Mouse (Mus musculus) hindbrain, embryonic 14.5 days (tissue): ENCODE results near the gene Art3. TPM values are rescaled to one million over a fixed set of nuclear protein-coding genes. Genes with fewer than 3 reads are reported as not detected.

ENCODE experiments used
- ATAC-seq: fragments of 200-750 bp; cut with Nextera tagmentation; 2 replicates; pipeline ENCODE4 v1.8.0; 2017; ENCODE audit warnings: moderate number of reproducible peaks, mild to moderate bottlenecking, moderate TSS enrichment, moderate library complexity; ENCODE audit not compliant: low FRiP score
- DNase-seq: peaks from one replicate; pipeline ENCODE4 v3.0.0-alpha.2; 2015; ENCODE audit warnings: low spot score
- H3K27ac ChIP-seq: fragments of 300-500 bp; sonication (generic); 2 replicates; pipeline ENCODE4 v1.5.1; 2014; ENCODE audit warnings: mild to moderate bottlenecking, moderate library complexity
- H3K27me3 ChIP-seq: fragments of 300-500 bp; sonication (generic); 2 replicates; pipeline ENCODE4 v1.6.1; 2014; ENCODE audit warnings: mild to moderate bottlenecking, low read length, mixed read lengths; ENCODE audit not compliant: control insufficient read depth, insufficient read depth
- H3K36me3 ChIP-seq: fragments of 300-500 bp; sonication (generic); replicated peaks from 2 replicates; pipeline ENCODE4 v1.6.1; 2014; ENCODE audit not compliant: control insufficient read depth, insufficient read depth
- H3K4me1 ChIP-seq: fragments of 300-500 bp; sonication (generic); replicated peaks from 2 replicates; pipeline ENCODE4 v1.6.1; 2014; ENCODE audit warnings: antibody characterized with exemption, low read length, mixed read lengths; ENCODE audit not compliant: control insufficient read depth, insufficient read depth
- H3K4me2 ChIP-seq: fragments of 300-500 bp; sonication (generic); replicated peaks from 2 replicates; pipeline ENCODE4 v1.6.1; 2014; ENCODE audit warnings: mild to moderate bottlenecking, moderate library complexity
- H3K4me3 ChIP-seq: fragments of 300-500 bp; sonication (generic); replicated peaks from 2 replicates; pipeline ENCODE4 v1.5.1; 2014; ENCODE audit warnings: mild to moderate bottlenecking, low read length
- H3K9ac ChIP-seq: fragments of 300-500 bp; sonication (generic); 2 replicates; pipeline ENCODE4 v1.6.1; 2014
- H3K9me3 ChIP-seq: fragments of 300-500 bp; sonication (generic); 2 replicates; pipeline ENCODE4 v1.6.1; 2016; ENCODE audit warnings: low read length; ENCODE audit not compliant: control insufficient read depth
- WGBS: fragments of 180-500 bp; shearing (Covaris S2); extraction: QIAGEN DNeasy Blood & Tissue Kit; methylation state at CpG from one replicate; pipeline ENCODE4 v1.1.7; 2014; 5-methylcytosine and 5-hydroxymethylcytosine counted together
- polyA plus RNA-seq: library from polyadenylated mRNA; unstranded; fragments of >200 nt; fragmentation: Nextera tagmentation; extraction: Ambion mirVana; gene quantifications from 2 replicates; pipeline ENCODE4 v1.2.1, GENCODE M21; 2014

Gene Art3
- polyA plus RNA-seq, 1 experiment from 2014 or later = 9.3 TPM

- H3K9me3 ChIP-seq = no peaks in the 10 kb centered on the region
Observed at GRCm38 (mm10) chr5:92383747-92384146, 52.1 kb downstream of the Art3 start.

GRCm38 (mm10) chr5:92384855-92385254 lies 53.2 kb downstream of the Art3 start:
- DNase-seq (no peak), ATAC-seq (no peak)
- H3K27me3 ChIP-seq = no peaks in the 10 kb centered on the region
- no peak overlapping the region for H3K27ac ChIP-seq
- WGBS = 45% methylated on average over 7 of the region's 7 CpGs
- no peak overlapping the region for H3K9ac ChIP-seq
- H3K4me3 ChIP-seq = no peak overlapping the region
- H3K36me3 ChIP-seq = no peaks in the 10 kb centered on the region
- H3K4me2 ChIP-seq = no peak overlapping the region
- no peaks in the 10 kb centered on the region for H3K9me3 ChIP-seq
- 0 out of 2 replicates have a peak, but pooled peaks cover 3% of the 10 kb centered on the region for H3K4me1 ChIP-seq

More at GRCm38 (mm10) chr5:92383747-92384146, 52.1 kb downstream of the Art3 start:
- DNase-seq = no peak
- no peak overlapping the region for H3K4me3 ChIP-seq
- H3K4me1 ChIP-seq = 0 out of 2 replicates have a peak, but pooled peaks cover 3% of the 10 kb centered on the region
- no peak overlapping the region for H3K9ac ChIP-seq
- no peaks in the 10 kb centered on the region for H3K27me3 ChIP-seq
- ATAC-seq = no peak
- H3K36me3 ChIP-seq = no peaks in the 10 kb centered on the region
- H3K4me2 ChIP-seq = no peak overlapping the region
- H3K27ac ChIP-seq = no peak overlapping the region
- 31% methylated on average over 7 of the region's 7 CpGs for WGBS

- Histone ChIP-seq H3K36me3 (no peaks in the 10 kb centered on the region), H3K4me2 (no peak overlapping the region), H3K9me3 (no peaks in the 10 kb centered on the region), H3K27ac (no peak overlapping the region), H3K4me1 (0 out of 2 replicates have a peak, but pooled peaks cover 3% of the 10 kb centered on the region), H3K4me3 (no peak overlapping the region), H3K27me3 (no peaks in the 10 kb centered on the region), H3K9ac (no peak overlapping the region)
- WGBS = 93% methylated on average over 5 of the region's 5 CpGs
- no peak for ATAC-seq
- DNase-seq = no peak
Observed at GRCm38 (mm10) chr5:92386102-92386501, 54.5 kb downstream of the Art3 start.

GRCm38 (mm10) chr5:92386643-92387042 lies 55.0 kb downstream of the Art3 start:
- Histone ChIP-seq H3K4me1 (0 out of 2 replicates have a peak, but pooled peaks cover 3% of the 10 kb centered on the region), H3K36me3 (no peaks in the 10 kb centered on the region), H3K9ac (no peak overlapping the region), H3K4me3 (no peak overlapping the region), H3K27ac (no peak overlapping the region), H3K27me3 (peaks cover 4% of the 10 kb centered on the region), H3K9me3 (no peaks in the 10 kb centered on the region), H3K4me2 (no peak overlapping the region)
- ATAC-seq = no peak
- 42% methylated on average over 6 of the region's 6 CpGs for WGBS
- DNase-seq = no peak

GRCm38 (mm10) chr5:92387433-92387832 lies 55.8 kb downstream of the Art3 start:
- 70% methylated on average over 11 of the region's 11 CpGs for WGBS
- Histone ChIP-seq H3K4me2 (no peak overlapping the region), H3K27ac (no peak overlapping the region), H3K9me3 (no peaks in the 10 kb centered on the region), H3K9ac (no peak overlapping the region), H3K27me3 (peaks cover 11% of the 10 kb centered on the region), H3K4me3 (no peak overlapping the region), H3K36me3 (no peaks in the 10 kb centered on the region), H3K4me1 (0 out of 2 replicates have a peak, but pooled peaks cover 3% of the 10 kb centered on the region)
- ATAC-seq (no peak), DNase-seq (no peak)

- DNase-seq (no peak), ATAC-seq (no peak)
- peaks cover 20% of the 10 kb centered on the region for H3K27me3 ChIP-seq
- no peak overlapping the region for H3K9ac ChIP-seq
- no peaks in the 10 kb centered on the region for H3K4me1 ChIP-seq
- no peak overlapping the region for H3K4me3 ChIP-seq
- H3K9me3 ChIP-seq = no peaks in the 10 kb centered on the region
- WGBS = 76% methylated on average over 2 of the region's 2 CpGs
- no peak overlapping the region for H3K27ac ChIP-seq
- no peaks in the 10 kb centered on the region for H3K36me3 ChIP-seq
- no peak overlapping the region for H3K4me2 ChIP-seq
Observed at GRCm38 (mm10) chr5:92389977-92390376, 58.4 kb downstream of the Art3 start.

- Histone ChIP-seq H3K27ac (no peak overlapping the region), H3K36me3 (no peaks in the 10 kb centered on the region), H3K9me3 (no peaks in the 10 kb centered on the region), H3K4me3 (no peak overlapping the region), H3K4me1 (no peaks in the 10 kb centered on the region), H3K27me3 (peaks cover 20% of the 10 kb centered on the region), H3K9ac (no peak overlapping the region), H3K4me2 (no peak overlapping the region)
- DNase-seq = no peak
- WGBS = 80% methylated on average over 8 of the region's 8 CpGs
- no peak for ATAC-seq
Observed at GRCm38 (mm10) chr5:92390615-92391014, 59.0 kb downstream of the Art3 start.

- peak overlapping the region; percentile 38 for H3K4me2 ChIP-seq
- no peak for ATAC-seq
- H3K27me3 ChIP-seq = peaks cover 20% of the 10 kb centered on the region
- no peak overlapping the region for H3K27ac ChIP-seq
- peak overlapping the region; percentile 18 for H3K4me3 ChIP-seq
- H3K9me3 ChIP-seq = no peaks in the 10 kb centered on the region
- 52% methylated on average over 18 of the region's 18 CpGs for WGBS
- H3K36me3 ChIP-seq = no peaks in the 10 kb centered on the region
- H3K9ac ChIP-seq = no peak overlapping the region
- no peaks in the 10 kb centered on the region for H3K4me1 ChIP-seq
- DNase-seq = no peak
Observed at GRCm38 (mm10) chr5:92392542-92392941, 60.9 kb downstream of the Art3 start.

- H3K4me2 ChIP-seq = no peak overlapping the region
- no peaks in the 10 kb centered on the region for H3K9me3 ChIP-seq
- no peak for DNase-seq
- WGBS = 64% methylated on average over 10 of the region's 10 CpGs
- ATAC-seq = no peak
- no peaks in the 10 kb centered on the region for H3K4me1 ChIP-seq
- H3K9ac ChIP-seq = no peak overlapping the region
- no peaks in the 10 kb centered on the region for H3K36me3 ChIP-seq
- H3K27me3 ChIP-seq = peaks cover 20% of the 10 kb centered on the region
- no peak overlapping the region for H3K27ac ChIP-seq
- H3K4me3 ChIP-seq = no peak overlapping the region
Observed at GRCm38 (mm10) chr5:92393863-92394262, 62.2 kb downstream of the Art3 start.

GRCm38 (mm10) chr5:92395764-92396163 lies 64.1 kb downstream of the Art3 start:
- H3K4me3 ChIP-seq = no peak overlapping the region
- peaks cover 20% of the 10 kb centered on the region for H3K27me3 ChIP-seq
- H3K4me1 ChIP-seq = no peaks in the 10 kb centered on the region
- no peak overlapping the region for H3K27ac ChIP-seq
- no peak overlapping the region for H3K9ac ChIP-seq
- no peaks in the 10 kb centered on the region for H3K36me3 ChIP-seq
- WGBS = 88% methylated on average over 3 of the region's 3 CpGs
- no peak for DNase-seq
- no peak for ATAC-seq
- H3K9me3 ChIP-seq = no peaks in the 10 kb centered on the region
- H3K4me2 ChIP-seq = no peak overlapping the region
